Mouse (Mus musculus) kidney, postnatal 4 days (tissue): ENCODE measurements at regions not wholly inside any gene's neighbourhood (a gene's known extent, or its start where the extent isn't known, plus 50 kb on each side); places are given as distances from the start of the nearest gene placed in this dataset.

Experiments used
- DNase-seq, 2 experiments: peaks; one replicate each; pipeline ENCODE4 v3.0.0; 2021; ENCODE audit warnings: mixed read lengths in 2 of 2

DNA sequence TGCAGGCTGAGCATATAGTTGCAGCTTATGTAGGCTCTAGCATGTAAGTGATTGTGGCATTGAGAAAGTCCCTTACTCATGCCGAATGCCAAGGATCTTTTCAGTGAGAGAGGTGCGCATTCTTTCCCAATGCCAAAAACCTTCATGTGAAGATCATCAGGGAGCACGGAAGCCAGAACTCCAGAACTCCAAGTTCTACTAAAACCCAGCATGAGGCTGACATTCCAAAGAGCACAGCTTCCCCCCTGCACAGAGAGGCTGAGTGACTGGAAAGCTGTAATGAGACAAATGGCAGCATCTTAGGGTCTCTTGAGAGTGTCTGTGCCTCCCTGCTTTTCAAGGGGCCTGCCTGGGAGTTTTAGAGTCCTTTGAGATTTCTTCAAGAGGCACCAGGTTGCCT is 259.4 kb downstream of the Fzd1 start:
- DNase-seq = no peak

DNA sequence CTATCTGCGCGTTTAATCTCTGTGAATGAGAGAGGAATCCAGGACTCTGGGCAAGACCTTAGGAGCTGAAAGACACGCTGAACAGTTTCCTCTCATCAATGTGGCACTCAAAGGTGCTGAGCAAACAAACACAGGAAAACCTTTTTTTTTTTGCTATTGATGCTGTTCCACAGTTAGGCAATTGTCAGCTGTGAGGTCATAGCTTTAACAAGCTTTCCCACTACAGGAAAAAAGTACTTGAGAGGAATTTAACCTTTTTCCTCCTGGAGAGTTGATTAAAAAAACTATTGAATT is 261.0 kb downstream of the Fzd1 start:
- DNase-seq = no peak

DNA sequence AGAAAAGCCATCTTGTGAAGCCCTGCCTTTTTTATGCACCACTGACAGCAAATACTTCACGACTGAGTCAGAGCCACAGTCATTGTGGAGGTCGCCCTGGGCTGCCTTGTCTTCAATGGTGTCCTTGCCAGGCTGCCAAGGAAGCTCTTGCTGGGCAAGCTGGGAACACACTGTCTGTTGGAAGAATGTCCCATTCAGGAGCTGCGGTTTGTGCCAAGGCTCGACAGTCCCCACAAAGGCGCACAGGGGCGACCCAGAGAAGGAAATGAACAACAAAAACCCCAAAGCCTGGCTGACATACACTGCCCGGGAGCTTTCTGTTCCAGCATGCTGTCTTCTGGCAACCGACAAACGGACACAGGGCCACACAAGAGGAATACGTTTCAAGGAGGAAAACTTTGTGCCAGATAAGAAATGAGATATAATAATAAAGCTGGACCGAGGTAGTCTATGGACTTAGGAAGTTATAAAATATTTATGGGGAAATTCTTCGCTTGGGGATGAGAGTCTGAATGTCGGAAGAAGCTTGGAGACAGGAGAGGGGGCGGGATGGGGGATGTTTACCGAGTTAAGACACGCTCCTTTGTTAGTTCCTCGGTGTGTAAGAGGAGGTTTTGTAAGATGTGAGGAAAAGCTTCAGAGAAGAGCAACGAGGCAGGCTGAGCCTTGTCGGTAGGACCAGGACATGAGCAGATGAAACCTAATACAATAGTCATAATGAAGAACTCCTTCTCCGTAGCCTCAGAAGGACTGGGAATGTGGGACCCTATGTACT is 261.5 kb downstream of the Fzd1 start:
- peak; percentile 26 to 51 for DNase-seq

DNA sequence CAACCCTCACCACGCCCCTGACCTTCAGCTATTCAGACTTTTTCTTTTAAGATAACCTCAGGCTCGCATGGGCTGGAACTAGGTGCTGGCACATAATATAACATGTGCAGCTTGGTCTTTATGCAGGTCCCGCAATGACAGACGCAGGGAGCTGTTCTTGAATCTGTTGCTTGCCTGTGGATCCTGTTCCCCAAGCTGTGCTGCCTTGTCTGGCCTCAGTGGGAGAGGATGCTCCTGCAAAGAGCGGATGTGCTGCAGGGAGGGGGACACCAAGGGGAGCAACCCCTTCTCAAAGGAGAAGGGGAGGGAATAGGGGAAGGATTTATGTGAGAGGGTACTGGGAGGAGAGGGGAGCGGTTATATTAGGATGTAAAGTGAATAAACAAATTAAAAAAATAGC is 262.4 kb downstream of the Fzd1 start:
- no peak for DNase-seq

DNA sequence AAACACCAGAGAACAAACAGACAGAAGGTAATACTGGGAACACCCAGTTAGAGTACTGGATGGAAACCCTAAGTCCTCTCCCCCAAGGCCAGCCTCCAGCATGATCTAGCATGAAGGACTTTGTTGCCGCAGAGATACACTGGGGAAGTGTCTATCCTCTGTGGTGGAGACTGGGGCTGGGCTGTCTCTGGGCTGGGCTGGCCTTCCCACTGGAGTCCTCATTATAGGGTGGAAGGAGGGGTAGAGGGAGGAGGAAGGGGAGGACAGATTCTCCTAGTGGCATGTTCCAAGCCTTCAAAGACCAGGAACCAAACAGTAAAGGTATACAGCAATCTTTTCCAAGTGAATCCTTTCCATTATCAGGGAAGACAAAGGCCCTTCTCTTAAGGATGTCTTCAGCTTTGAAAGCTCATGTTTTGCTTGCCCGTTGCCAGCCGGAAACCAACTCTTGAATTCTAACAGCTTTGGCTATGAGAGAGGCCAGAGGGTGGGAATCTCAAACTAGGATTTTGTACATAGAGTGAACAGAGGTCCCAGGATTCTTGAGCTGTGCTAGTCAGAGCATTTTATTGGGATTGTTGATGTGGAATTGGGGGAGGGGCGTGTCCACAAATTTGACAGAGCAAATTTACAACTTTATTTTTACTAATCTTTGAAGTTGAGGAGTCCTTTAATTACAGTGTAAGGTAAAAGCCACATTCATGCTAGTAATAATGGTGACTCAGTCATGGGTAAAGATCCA is 271.3 kb downstream of the Fzd1 start:
- no peak for DNase-seq

DNA sequence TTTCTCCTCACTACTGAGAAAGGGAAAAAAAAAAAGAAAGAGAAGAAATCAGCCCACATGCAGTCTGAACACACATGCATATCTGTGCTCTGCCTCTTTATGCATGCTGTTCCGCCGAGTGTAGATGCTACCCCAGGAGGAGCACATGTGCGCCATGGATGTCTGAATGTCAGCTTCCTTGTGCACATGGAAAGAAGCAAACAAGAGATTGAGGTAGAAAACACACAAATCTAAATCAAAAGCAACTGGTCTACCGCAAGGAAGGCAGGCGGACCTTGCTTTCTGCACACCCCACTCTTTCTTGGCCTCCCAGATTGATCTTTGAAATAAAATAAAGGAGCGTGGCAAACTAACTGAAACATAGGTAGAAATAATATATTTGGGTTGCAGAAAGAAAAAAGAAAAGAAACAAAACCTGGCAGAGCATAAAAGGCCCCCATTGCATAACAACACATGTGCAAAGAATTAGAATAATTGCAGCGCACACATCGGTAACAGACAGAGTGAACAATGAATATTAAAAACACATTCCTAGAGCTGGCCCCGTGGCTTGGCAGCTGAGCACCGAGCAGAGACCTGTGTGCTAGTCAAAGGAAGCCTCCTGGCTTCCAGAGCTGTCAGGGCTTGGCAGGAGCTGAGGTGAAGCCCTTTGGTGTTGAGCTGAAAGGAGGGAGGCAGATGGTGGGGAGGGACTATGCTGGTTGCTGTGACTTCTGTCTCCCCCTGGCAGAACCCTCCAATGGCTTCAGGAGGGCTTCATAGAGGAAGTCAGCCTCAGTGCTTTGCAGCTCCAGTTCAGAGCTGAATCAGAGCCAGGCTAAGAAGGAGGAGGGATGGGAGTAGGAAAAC is 272.1 kb downstream of the Fzd1 start:
- DNase-seq = no peak

DNA sequence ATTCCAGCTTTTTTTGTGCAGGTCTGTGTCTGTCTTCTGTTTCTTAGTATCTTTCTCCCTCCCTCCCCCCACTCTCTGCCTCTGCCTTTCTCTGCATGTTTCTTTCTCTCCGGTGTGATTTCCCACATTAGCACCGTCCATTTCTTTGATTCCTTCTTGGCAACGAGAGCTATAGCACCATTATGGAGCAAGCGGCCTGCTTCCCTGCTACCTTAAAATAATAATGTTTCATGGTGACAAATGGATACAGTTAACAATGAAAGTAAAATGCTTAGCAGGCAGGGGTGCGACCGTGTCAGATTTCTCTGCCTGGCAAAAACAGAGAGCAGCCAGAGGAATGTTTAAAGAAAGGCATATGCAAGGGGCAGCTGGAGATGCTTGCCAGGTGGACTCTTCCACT is 273.1 kb downstream of the Fzd1 start:
- no peak for DNase-seq

DNA sequence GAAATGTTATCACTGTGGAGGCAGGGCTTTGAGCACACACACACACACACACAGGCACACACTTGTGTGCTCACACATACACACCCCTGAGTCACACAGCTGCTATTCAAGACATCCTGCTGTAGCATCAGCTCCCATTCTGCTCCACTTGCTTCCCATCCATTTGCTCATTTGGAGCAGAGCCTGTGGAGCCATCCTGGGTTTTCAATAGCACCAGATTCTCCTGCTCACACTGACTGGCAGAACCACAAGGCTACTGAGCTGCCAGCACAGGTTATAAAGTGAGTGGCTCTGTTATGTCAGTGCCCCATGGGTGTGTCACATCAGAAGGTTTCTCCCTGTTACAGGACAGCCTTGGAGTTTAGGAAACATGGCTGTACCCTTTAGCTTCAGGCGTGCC is 273.7 kb downstream of the Fzd1 start:
- DNase-seq = no peak

DNA sequence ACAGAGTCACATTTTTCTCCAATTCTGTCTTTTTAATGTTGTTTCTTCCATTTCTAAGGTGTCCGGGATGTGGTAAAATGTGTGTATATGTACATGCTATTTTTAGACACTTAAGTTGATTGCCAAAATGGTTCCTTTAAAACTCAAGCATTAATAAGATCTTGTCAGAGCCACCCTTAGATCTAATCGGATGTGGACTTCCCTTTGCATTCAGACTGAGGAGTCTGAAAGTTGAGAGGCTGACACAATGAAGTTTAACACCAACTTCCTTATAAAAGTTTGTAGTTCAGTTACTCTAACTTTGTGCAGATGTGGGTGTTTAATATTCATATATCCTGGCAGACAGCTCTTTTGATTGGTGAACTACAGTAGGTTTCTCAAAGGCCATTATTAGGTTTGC is 282.1 kb downstream of the Mterf1b start:
- DNase-seq = no peak
